Mouse (Mus musculus) R1 (cell line): Measurements from ENCODE around the gene Dock4.

ENCODE experiments used
- DNase-seq: peaks from one replicate; pipeline ENCODE4 v3.0.0-alpha.2; 2018; ENCODE audit warnings: low read depth, low spot score

Gene Dock4

GRCm38 (mm10) chr12:40654312-40654711 is 208.6 kb downstream of the Dock4 start:
- peak; percentile 79 for DNase-seq

GRCm38 (mm10) chr12:40655861-40656260 is 210.1 kb downstream of the Dock4 start:
- no peak for DNase-seq

GRCm38 (mm10) chr12:40656438-40656837 is 210.7 kb downstream of the Dock4 start:
- no peak for DNase-seq

GRCm38 (mm10) chr12:40657229-40657885 is 211.6 kb downstream of the Dock4 start:
- DNase-seq = peak; percentile 9

- no peak for DNase-seq
Observed at GRCm38 (mm10) chr12:40659689-40660088, 213.9 kb downstream of the Dock4 start.

- no peak for DNase-seq
Observed at GRCm38 (mm10) chr12:40669460-40669859, 223.7 kb downstream of the Dock4 start.

GRCm38 (mm10) chr12:40670766-40671165 is 225.0 kb downstream of the Dock4 start:
- no peak for DNase-seq

- DNase-seq = no peak
Observed at GRCm38 (mm10) chr12:40679713-40680112, 234.0 kb downstream of the Dock4 start.

- DNase-seq = peak; percentile 63
Observed at GRCm38 (mm10) chr12:40680551-40680950, 234.8 kb downstream of the Dock4 start.

GRCm38 (mm10) chr12:40691444-40691843 is 245.7 kb downstream of the Dock4 start:
- peak; percentile 25 for DNase-seq

GRCm38 (mm10) chr12:40694082-40694721 is 248.4 kb downstream of the Dock4 start:
- no peak for DNase-seq

GRCm38 (mm10) chr12:40698330-40698729 is 252.6 kb downstream of the Dock4 start:
- DNase-seq = no peak

- DNase-seq = no peak
Observed at GRCm38 (mm10) chr12:40702233-40702792, 256.6 kb downstream of the Dock4 start.

GRCm38 (mm10) chr12:40704296-40704695 is 258.5 kb downstream of the Dock4 start:
- peak; percentile 95 for DNase-seq

GRCm38 (mm10) chr12:40707108-40707507 is 261.4 kb downstream of the Dock4 start:
- DNase-seq = no peak

- no peak for DNase-seq
Observed at GRCm38 (mm10) chr12:40709094-40709493, 263.3 kb downstream of the Dock4 start.

- DNase-seq = no peak
Observed at GRCm38 (mm10) chr12:40712235-40712634, 266.5 kb downstream of the Dock4 start.

GRCm38 (mm10) chr12:40714288-40714687 is 268.5 kb downstream of the Dock4 start:
- no peak for DNase-seq

- no peak for DNase-seq
Observed at GRCm38 (mm10) chr12:40715174-40715573, 269.4 kb downstream of the Dock4 start.

- no peak for DNase-seq
Observed at GRCm38 (mm10) chr12:40728373-40728772, 282.6 kb downstream of the Dock4 start.

GRCm38 (mm10) chr12:40730756-40731155 is 285.0 kb downstream of the Dock4 start:
- no peak for DNase-seq

- DNase-seq = no peak
Observed at GRCm38 (mm10) chr12:40745501-40745900, 299.7 kb downstream of the Dock4 start.

GRCm38 (mm10) chr12:40746081-40746480 is 300.3 kb downstream of the Dock4 start:
- no peak for DNase-seq
